In the genomic region with DNA sequence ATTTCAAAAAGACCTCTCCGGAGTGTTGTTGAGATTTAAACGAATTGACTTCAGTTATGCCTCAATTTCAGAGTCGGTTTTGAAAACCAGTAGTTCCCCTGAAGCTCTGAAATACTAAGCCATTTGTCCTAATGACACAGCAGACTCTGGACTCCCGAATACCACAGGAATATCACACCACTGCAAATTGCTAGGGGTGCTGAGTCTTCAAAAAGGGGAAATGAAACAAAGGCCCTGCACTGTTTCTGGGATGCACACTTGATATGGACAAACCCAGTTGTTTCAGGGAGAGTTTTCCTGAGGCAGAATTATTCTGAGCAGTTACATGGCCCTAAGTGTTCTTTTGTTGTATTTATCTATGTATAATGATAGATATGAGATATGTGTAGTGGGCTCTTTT, we compare ENCODE assay signal across 9 mouse cellular contexts. TPM values are rescaled to one million over a fixed set of nuclear protein-coding genes. Genes with fewer than 3 reads are reported as not detected.
A peak's percentile ranks its signal among the peaks of the same experiment; 100 is the strongest.
DNase-seq lines count a peak whose midpoint lies in the region; ATAC-seq and TF ChIP-seq lines count a peak whose summit lies in the region.
"Had no signal": no experiment of that assay in that cellular context is flagged by ENCODE, and none has a peak within 500 bp of the region (broad histone marks: within the 10 kb centered on the region; RNA-seq: fewer than 3 reads in every experiment).

No protein-coding gene starts in this region.

- WGBS in lung, adult 2 months: 16% methylated on average over 4 of the region's 4 CpGs
- WGBS in heart, embryonic 14.5 days: 26% methylated on average over 4 of the region's 4 CpGs
- 29% methylated on average over 4 of the region's 4 CpGs for WGBS in limb, embryonic 15.5 days

- H3K4me1 ChIP-seq in lung, adult 2 months (ENCODE audit: control insufficient read depth, insufficient read depth, low read length): peaks cover 33% of the 10 kb centered on the region
- H3K4me1 ChIP-seq in heart, embryonic 14.5 days (ENCODE audit: control insufficient read depth in 2 of 2, insufficient read depth in 2 of 2, low read length in 2 of 2): peaks cover 33 to 48% of the 10 kb centered on the region in 2 experiments
- H3K4me1 ChIP-seq in limb, embryonic 15.5 days: peaks cover 41% of the 10 kb centered on the region
- H3K4me1 ChIP-seq: midbrain, embryonic 12.5 days had no signal

- peak overlapping the region; percentile 95 for H3K9ac ChIP-seq in heart, embryonic 14.5 days (ENCODE audit: low read length)
- H3K9ac ChIP-seq in limb, embryonic 15.5 days: no peak overlapping the region
- H3K9ac ChIP-seq: midbrain, embryonic 12.5 days had no signal

- no peaks in the 10 kb centered on the region for H3K27me3 ChIP-seq in heart, embryonic 14.5 days (ENCODE audit: control insufficient read depth, insufficient read depth, low read length)
- H3K27me3 ChIP-seq in limb, embryonic 15.5 days: no peaks in the 10 kb centered on the region
- no peaks in the 10 kb centered on the region for H3K27me3 ChIP-seq in splenic B cell, adult 2 months (ENCODE audit: control insufficient read depth, insufficient read depth, low read length, poor library complexity, severe bottlenecking)

- peaks cover 31% of the 10 kb centered on the region for H3K36me3 ChIP-seq in heart, embryonic 14.5 days (ENCODE audit: control insufficient read depth, insufficient read depth, low read length)
- no peaks in the 10 kb centered on the region for H3K36me3 ChIP-seq in limb, embryonic 15.5 days
- H3K36me3 ChIP-seq in splenic B cell, adult 2 months (ENCODE audit: control insufficient read depth, insufficient read depth, low read length, poor library complexity, severe bottlenecking): no peaks in the 10 kb centered on the region
- H3K36me3 ChIP-seq: midbrain, embryonic 12.5 days had no signal

- peak; percentile 3 for DNase-seq in lung, adult 2 months
- no peak for DNase-seq in lung, postnatal 25 days (ENCODE audit: low spot score)
- DNase-seq in splenic B cell, adult 2 months (ENCODE audit: low read depth, low spot score): peak; percentile 26
- no peak for DNase-seq in adrenal gland, postnatal 4 days (ENCODE audit: low spot score in 2 of 2)
- no peak for DNase-seq in yolk sac, embryonic 10.5 days (ENCODE audit: low spot score)
- DNase-seq in urinary bladder, adult 2 months (ENCODE audit: low spot score): no peak

- H3K9me3 ChIP-seq in heart, embryonic 14.5 days (ENCODE audit: control insufficient read depth, low read length): no peaks in the 10 kb centered on the region
- no peaks in the 10 kb centered on the region for H3K9me3 ChIP-seq in limb, embryonic 15.5 days
- H3K9me3 ChIP-seq: midbrain, embryonic 12.5 days had no signal

- no peak for ATAC-seq in heart, embryonic 14.5 days (ENCODE audit: insufficient number of reproducible peaks, insufficient read depth, low FRiP score, low read depth)
- no peak for ATAC-seq in limb, embryonic 15.5 days (ENCODE audit: insufficient number of reproducible peaks, low FRiP score, low TSS enrichment, low read depth)

- TF ChIP-seq CTCF in lung, adult 2 months (IDR thresholded peaks at IDR 0.05; ENCODE audit: insufficient read depth, low read length): no peak

- H3K4me3 ChIP-seq in lung, adult 2 months (replicated peaks; ENCODE audit: extremely low read depth, low read depth, low read length): peak overlapping the region; percentile 57
- H3K4me3 ChIP-seq in heart, embryonic 14.5 days (ENCODE audit: control insufficient read depth in 1 of 2, insufficient read depth in 1 of 2, low read depth in 1 of 2, low read length in 2 of 2): peak overlapping the region; percentile 83 to 95; a peak in 3 of 4 replicates
- H3K4me3 ChIP-seq in limb, embryonic 15.5 days: peak overlapping the region; percentile 77

- H3K27ac ChIP-seq in heart, embryonic 14.5 days (replicated peaks in 1 of 2; ENCODE audit: control insufficient read depth in 1 of 2, insufficient read depth in 1 of 2, low read depth in 2 of 2, low read length in 2 of 2): peak overlapping the region; percentile 66 to 99
- no peak overlapping the region for H3K27ac ChIP-seq in limb, embryonic 15.5 days
- H3K27ac ChIP-seq: midbrain, embryonic 12.5 days had no signal

- peak overlapping the region; percentile 82 for H3K4me2 ChIP-seq in heart, embryonic 14.5 days (ENCODE audit: low read length)
- peak overlapping the region; percentile 77 for H3K4me2 ChIP-seq in limb, embryonic 15.5 days

- no peak for TF ChIP-seq POLR2A in lung, adult 2 months (IDR thresholded peaks at IDR 0.05; ENCODE audit: borderline replicate concordance, extremely low read depth, low read depth, low read length)

RNA-seq across cellular contexts. Expression of gene Arhgap31, which starts 1.8 kb away (rescaled TPM):
- polyA plus RNA-seq in lung, adult 2 months (2012; rRNA removed): 43.9 and 46.8 TPM in 2 replicates
- 46.6 and 51.3 TPM in 2 replicates for polyA plus RNA-seq in heart, embryonic 14.5 days (2014; fragmentation: Nextera tagmentation; extraction: Ambion mirVana)
- polyA plus RNA-seq in limb, embryonic 15.5 days (2015; fragmentation: Nextera tagmentation; extraction: Ambion mirVana): 14.5 and 16.2 TPM in 2 replicates
- total RNA-seq in adrenal gland, postnatal 4 days (2021): 10 to 100 TPM; 31.3 to 31.4 TPM
- 7.8 and 13.3 TPM in 2 replicates for polyA plus RNA-seq in urinary bladder, adult 2 months (2012; rRNA removed)

RNA-seq across cellular contexts. Expression of gene B4galt4, which starts 30.8 kb away (rescaled TPM):
- polyA plus RNA-seq in lung, adult 2 months (2012; rRNA removed): 18.0 and 21.4 TPM in 2 replicates
- 26.2 and 27.4 TPM in 2 replicates for polyA plus RNA-seq in heart, embryonic 14.5 days (2014; fragmentation: Nextera tagmentation; extraction: Ambion mirVana)
- 26.4 and 26.5 TPM in 2 replicates for polyA plus RNA-seq in limb, embryonic 15.5 days (2015; fragmentation: Nextera tagmentation; extraction: Ambion mirVana)
- 10 to 100 TPM; 13.1 to 14.9 TPM for total RNA-seq in adrenal gland, postnatal 4 days (2021)
- polyA plus RNA-seq in urinary bladder, adult 2 months (2012; rRNA removed): 16.6 and 17.2 TPM in 2 replicates

Comparison
In these comparisons a context has a peak if more than half of its experiments do, and no peak if none do; other contexts are left out.
1. DNase-seq: peak in lung, adult 2 months (single experiment) and splenic B cell, adult 2 months (single experiment); none in lung, postnatal 25 days (single experiment), adrenal gland, postnatal 4 days (0 of 2), yolk sac, embryonic 10.5 days (single experiment) and urinary bladder, adult 2 months (single experiment).
2. Peak in every context shown above with its lines, with median percentiles within 50 percentile points of each other: H3K4me3 ChIP-seq.